Mouse (Mus musculus) left cerebral cortex, adult 9 months (tissue): ENCODE measurements at regions not wholly inside any gene's neighbourhood (a gene's known extent, or its start where the extent isn't known, plus 50 kb on each side); places are given as distances from the start of the nearest gene placed in this dataset.

ENCODE experiments used
- DNase-seq, 2 experiments: peaks; one replicate each; pipeline ENCODE4 v3.0.0; 2022; ENCODE audit warnings: low spot score in 2 of 2

DNA sequence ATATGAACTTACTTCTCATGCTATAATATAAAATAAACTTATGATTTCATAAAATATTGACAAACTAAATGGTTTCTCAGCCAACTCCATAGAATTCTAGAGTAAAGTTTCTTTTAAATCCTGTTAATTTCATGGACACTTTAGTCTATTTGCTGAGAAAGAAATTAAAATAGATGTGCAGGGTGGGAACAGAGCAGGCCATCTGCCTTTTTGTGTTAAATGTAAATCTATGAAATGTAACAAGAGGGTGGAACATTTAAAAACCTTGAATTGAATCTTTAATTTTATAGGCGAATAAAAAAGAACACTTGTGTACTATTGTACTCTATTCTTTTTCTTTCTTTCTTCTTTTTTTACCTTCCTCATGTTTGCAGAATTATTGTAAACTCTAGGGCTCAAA lies 1050.7 kb downstream of the Tbl1xr1 start:
- peak in 1 of 2 experiments; percentile 7 for DNase-seq

DNA sequence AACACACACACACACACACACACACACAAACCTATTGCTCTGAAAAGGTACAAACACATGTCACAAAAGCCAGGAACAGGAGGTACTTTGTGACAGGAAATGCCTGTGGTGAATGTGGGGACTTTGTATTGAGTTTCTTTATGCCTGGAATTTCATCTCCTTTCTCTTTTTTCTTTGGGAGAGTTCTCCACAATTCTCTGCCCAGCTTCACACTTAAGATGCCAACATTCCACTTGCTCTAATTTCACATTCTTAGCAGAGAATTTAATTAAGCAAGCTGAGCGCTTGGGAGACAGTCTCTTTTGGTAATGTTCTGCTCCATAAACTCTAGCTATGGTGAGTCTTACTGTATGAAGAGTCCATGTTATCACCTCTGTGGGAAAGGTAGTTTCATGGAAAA lies 1059.1 kb downstream of the Tbl1xr1 start:
- DNase-seq, result no peak

DNA sequence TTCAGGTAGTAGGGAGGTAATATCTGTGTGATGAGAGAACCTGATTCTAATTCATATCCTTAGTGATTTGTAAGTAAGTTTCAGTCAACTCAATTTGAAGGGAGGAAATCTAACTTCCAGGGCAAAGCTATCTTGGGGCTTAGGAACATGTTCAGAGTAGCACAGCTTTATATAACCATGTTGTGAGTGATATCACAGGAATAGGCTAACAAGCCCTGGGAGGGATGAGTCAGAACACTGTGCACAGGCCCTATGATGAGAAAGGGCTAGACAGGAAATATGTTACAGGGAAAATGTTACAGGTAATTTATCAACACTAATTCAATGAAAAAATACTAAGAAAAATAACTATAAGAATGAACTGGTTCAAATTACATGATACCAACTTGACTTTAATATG lies 1062.5 kb downstream of the Tbl1xr1 start:
- no peak for DNase-seq

DNA sequence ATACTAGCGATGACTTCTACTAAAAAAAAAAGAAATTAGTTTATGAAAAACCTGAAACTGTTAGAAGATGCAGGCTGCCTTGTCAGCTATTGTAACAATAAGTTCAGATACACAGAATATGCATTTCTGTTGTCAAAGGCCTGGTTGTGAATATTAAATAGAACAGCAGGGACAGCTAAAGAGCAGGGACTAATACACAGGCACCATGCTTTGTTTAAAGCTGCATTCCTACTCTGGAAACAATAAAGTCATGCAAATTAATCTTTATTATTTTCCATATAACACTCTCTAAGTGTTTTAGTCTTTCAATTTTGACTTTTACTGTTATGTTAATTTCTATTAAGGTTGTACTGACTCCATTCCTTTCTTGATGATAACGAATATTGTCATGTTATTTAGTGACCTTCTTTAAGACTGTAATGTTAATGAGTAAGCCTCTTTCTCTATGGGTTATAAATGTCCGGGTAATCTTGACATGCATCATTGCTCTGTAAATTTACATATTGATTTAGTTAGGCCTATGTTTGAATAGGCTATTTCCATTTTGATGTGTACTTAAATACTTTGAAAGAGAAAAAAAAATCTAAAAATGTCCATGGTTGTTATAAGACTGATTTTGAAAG lies 1088.5 kb downstream of the Tbl1xr1 start:
- DNase-seq, result no peak

DNA sequence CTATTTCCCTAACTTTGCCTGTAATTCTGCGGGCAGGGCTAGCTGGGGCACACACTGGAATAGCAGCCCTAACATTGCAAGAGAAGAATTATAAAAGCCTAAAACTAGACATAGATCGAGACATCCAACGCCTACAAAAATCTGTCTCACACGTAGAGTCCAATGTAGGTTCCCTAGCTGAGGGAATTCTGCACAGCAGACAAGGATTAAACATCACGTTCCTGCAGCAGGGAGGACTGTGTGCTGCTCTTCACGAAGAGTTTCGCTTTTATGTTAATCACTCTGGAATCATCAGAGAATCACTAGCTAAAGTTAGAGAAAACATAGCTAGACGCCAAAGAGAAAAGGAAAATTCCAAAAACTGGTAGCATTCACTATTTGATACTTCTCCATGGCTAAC lies 1106.9 kb downstream of the Tbl1xr1 start:
- DNase-seq, result no peak

DNA sequence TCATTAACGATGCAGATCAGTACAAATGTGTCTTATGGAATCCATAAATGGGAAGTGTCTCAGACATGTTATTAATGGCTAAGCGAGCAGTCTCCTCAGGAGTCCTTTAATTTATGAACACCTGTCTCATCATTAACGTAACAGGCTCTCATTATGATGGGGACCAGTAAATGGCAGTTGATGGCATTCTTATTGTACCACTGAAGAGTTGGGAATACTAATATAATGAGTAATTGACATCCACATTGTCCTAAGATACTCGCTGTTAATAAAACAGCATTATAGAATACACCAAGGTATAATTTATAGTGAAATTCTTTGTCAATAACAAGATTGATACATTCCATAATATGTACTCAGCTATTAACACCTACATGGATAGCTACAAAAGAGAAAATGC lies 1112.0 kb downstream of the Tbl1xr1 start:
- no peak for DNase-seq

DNA sequence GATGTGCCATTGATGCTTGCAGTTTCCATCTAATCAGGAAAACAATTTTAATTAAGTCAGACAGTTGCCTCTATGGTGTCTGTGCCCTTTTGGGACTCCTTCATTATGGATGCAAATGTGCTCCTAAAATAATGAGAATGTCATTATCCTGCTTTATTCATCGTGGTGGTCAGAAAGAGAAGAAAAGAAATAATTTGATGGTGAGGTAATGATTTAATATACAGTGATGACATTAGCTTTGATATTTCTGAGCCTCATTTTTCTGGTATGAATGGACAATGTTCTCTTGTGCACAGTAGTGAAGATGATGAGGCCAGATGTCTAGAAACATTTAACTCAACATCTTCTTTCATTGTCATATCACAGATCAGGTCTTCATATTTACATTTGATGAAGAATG lies 1123.6 kb downstream of the Tbl1xr1 start:
- no peak for DNase-seq

DNA sequence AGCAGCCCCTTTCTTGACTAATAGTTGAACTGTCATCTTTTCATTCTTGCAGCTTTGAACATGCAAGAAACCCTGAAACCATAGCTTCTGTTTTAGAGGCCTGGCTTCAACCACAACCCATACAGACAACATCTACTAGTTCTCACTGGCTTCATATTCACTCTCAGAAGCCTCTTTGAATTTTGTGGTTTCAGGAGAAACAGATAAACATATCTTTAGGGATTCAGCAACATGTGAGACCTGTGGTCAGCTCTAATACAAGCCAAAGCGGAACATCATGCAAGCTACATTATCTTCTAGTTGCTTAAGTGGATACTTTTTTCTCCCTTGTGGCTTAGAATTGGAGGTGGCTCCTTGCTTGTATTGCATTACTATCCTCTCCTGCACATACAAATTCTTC lies 1138.0 kb downstream of the Tbl1xr1 start:
- no peak for DNase-seq

DNA sequence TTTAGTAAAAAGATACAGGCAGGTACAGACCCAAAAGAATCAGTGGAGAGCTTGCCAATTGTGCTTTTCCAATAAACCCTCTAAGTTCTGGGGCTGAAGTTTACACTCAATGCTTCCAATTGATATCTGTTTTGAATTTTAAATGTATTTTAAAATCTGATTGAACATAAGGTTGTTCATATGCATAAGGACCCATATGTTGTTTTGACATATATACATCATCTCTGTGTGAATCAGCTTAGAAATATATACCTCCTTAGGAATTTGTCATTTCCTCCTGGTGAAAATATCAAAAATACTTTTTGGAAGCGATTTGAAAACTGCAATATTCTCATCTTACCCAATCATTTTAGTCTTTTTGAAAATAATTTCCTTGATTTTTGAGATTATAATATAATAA lies 1140.3 kb downstream of the Tbl1xr1 start:
- no peak for DNase-seq

DNA sequence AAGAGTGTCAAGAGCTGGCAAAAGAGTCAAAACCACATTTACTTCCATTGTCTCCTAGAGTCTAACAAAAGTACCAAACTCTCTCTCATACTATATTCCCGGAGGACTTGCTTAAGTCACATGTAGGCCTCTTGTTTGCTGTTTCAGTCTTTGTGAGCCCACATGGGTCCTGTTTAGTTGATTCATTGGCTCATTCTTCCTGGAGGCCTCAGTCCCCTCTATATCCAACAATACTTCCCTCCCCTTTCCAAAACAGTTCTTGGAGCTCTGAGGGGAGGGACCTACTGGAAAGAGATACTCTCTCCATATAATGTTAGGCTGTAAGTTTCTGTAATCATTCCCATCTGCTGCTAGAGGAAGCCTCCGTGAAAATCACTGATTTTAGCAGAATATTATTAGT lies 1171.8 kb downstream of the Tbl1xr1 start:
- DNase-seq, result no peak

DNA sequence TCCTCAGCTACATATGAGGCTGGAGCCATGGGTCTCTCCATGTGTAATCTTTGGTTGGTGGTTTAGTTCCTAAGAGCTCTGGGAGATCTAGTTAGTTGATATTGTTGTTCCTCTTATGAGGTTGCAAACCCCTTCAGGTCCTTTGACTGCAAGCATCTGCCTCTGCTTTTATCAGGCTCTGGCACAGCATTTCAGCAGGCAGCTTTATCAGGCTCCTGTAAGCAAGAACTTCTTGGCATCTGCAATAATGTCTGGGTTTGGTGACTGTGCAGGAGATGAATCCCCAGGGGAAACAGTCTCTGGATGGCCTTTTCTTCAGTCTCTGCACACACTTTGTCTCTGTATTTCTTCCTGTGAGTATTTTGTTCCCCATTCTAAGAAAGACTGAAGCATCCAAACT lies 1175.7 kb downstream of the Tbl1xr1 start:
- no peak for DNase-seq

DNA sequence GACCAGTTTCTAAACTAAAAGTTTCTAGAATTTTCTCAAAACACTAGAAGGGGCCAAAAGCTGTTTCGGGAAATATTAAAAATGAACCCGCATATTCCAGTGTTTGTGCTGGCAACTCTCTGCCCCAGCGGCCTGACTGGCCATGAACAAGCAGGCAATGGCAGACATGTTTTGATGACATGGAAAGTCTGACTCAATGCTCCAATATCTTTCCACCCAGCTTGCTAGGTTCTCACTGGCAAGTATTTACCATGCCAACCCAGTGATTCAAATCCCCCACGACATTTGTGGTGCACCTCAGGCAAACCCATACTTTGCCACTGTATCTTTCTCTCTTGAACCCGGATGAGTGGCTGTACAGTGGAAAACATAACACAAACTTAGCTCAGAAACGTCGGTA lies 1222.4 kb downstream of the Tbl1xr1 start:
- DNase-seq, result no peak

DNA sequence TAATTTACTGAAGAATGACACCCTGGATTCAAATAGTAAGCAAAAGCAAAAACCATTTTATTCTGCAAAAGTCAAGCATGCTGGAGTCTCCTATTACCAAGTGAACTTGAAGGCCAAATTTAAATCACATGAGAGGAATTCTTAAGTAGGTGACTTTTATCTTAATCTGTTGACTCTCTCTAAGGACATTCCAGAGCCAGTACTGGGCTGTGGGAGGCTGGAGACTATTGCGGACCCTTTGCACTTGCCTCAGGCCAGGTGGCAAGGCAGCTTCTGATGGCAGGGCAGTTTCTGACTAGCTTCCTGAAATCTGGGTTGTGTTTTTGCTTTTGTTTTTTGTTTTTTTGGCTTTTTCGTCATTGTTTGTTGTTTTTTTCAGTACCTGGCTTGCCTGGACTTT lies 1257.8 kb downstream of the Tbl1xr1 start:
- no peak for DNase-seq

DNA sequence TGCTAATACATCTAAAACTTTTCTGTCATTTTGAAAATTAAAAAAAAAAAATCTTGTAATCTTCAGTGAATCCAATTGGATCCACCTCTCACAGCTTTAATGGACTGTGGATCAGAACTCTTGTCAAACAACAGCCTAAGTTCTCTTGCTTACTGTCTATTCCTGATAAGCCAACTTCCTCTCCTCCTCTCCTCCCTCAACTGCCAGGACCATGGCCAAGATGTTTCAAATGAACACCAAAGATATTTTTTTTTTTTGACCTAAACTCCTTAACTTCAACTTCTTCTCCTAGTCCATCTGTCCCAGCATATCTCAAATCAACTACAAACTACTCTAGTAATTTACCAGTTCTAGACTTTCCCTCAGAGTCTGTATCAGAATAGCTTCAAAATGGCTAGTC lies 1258.5 kb downstream of the Tbl1xr1 start:
- no peak for DNase-seq

DNA sequence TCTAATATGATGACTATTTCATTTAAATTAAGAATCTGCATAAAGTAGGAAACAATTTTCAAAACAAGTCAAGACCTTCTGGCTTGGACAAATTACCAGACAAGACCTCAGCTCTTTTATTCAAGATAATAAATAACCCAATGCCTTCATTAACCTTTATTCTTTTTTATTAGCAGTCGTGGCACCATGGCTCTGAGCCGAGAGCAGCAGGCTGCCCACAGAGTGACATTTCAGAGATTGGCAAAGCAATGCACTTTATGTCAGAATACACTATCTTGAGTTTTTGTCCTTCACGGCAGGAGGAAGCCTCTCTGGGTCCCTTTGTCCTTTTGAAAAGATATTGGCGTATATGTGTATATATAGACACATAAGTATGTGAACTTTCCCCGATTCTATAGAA lies 1297.9 kb downstream of the Tbl1xr1 start:
- no peak for DNase-seq

DNA sequence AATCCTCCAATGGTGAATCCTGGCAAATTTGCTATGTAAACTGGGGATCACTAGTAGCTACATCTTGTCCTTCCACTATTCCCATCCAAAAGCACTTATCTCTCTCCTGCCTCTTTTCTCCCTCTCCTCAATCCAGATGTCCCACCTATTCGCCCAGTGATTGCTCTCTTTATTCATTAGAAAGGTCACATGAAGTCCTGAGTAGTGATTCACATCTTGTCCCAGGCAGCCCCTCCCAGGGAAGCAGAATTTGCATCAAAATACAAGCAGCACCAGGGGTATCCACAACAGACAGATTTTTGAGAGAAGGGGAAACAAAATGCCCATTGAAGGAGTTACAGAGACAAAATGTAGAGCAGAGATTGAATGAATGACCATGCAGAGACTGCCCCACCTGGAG lies 1328.4 kb downstream of the Tbl1xr1 start:
- no peak for DNase-seq

DNA sequence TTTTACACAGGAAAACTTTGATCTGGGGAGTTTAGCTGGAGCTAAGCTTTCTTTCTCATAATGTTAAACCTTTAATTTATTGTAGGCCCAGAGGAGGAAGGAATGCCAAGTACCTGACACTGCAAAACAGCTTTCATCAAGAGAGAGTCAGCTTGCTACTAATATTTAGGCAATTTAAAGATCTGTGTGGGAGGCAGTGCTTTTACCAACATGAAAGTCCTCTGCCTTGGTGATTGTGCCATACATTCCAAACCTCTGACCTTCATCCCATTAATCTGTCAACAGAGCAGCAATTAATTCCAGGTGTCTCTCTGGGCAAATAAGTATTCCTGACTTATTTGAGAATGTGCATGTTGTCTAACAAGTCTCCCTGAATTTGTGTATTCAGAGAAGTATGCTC lies 1333.0 kb downstream of the Tbl1xr1 start:
- no peak for DNase-seq

DNA sequence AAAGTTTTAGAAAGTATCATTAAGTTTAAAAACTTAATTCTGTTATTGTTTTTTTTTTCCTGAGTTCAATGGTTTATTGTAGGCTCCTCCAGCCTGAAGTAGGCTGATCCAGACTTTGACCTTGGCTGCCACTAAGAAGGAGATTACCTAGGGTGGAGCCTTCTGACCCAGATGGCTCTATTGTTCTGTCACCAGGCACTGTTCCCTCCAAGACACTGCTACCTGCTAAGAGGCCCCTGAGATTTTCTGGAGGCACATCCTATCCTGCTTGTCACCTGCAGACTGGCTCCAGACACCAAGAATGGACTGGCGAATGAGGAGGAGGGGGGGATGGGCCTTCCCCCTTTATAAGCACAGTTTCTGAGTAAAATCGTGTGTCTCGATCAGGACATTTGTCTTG lies 1350.5 kb downstream of the Tbl1xr1 start:
- DNase-seq, result no peak

DNA sequence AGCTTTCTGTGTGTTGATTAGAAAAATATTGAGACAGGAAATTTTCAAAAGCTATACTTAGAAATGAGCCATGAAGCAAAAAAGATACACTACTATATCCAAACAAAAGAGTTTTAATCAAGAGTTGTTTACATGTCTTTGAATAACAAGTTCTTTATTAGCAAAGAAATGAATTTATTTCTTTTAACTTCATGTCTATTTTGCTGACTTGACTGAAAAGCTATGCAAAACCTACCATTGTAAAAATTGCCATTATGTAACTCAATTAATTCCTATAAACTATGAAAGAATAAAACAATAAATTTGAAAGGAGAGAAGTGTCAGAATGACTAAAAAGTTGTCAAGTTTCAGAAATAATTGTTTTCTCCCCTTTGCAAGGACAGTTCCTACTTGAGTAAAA lies 1358.6 kb downstream of the Tbl1xr1 start:
- DNase-seq, result no peak

DNA sequence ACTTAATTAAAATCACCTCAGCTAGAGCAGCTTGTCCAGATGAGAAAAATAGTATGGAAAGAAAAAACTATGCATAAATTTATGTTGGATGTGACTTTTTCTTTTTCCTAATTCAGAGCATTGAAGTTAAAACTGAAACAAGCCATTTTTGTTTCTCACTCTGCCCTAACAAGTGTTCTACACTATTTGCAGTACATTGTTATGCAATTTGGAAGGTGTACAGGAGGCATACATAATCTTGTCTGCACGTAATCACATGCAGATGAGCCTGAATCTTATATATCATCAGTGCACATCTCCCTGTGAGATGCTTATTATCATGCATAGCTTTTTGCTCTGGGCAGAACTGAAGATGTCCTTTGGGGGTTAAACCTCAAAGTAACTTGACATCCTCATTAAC lies 1381.3 kb downstream of the Tbl1xr1 start:
- DNase-seq, result no peak

DNA sequence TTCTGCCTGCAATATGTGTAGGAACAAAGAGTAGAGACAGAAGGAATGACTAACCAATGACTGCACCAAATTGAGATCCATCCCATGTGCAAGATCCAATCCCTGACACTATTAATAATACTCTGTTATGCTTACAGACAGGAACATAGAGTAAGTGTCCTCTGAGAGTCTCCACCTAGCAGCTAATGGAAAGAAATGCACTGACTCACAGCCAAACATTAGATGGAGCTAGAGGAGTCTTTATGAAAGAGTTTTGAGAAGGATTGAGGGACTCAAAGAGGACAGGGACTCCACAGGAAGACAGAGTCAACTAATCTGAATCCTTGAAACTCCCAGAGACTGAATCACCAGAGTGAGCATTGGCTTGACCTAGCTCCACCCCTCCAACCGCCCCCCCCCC lies 1423.4 kb downstream of the Tbl1xr1 start:
- peak in 1 of 2 experiments; percentile 2 for DNase-seq

DNA sequence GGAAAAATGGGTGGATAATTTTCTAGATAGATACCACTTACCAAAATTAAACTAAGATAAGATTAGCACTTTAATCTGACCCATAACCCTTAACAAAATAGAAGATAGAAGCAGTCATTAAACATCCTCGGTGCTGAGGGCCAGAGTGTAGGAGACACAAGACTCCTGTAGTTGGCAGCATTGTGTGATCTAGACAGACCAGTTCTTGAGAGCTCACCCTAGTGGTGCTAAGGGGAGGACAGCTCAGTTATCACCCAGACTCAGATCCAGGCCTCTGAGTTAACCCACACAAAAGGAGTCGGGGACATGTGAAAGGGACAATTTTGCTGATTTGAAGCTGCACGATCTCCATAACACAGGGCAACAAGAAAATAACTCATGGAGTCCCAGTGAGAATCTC lies 1471.1 kb downstream of the Tbl1xr1 start:
- no peak for DNase-seq

DNA sequence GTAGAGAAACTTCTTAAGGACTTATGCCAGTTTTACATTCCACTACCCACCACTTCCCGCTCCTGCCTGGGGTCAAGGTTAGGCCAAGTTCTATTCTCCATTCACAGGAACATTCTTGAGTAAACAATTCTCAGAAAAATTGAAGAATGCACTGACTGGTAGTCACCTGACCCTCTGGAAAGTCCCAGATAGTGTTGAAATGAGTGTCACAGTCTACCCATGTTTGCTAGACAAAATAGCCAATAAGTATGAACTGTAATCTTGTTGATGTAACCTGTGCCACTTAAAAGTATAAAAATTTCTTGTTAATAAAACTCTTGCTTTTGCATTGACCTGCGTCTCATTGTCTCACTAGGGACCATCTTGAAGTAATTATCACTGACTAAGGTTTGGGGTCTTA lies 1487.9 kb downstream of the Tbl1xr1 start:
- no peak for DNase-seq

DNA sequence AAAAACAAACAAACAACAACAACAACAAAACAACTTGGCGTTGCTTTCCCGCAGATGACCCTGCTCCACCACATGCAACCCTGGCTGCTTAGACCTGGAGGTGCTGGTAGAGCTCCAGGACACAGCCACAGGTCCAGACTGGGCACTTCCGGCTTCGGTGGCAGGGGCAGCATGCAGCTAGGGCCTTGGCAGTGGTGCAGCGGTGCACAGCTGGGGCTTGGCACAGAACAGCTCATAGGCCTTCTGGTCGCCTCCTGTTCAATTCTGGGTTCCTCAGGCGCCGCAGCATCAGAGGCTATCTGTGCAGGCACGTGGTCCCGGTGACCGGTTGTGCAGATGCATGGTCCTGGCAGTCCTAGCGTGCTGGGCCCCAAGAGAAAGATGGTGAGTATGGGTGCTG lies 1492.4 kb downstream of the Tbl1xr1 start:
- DNase-seq, result no peak
